Mouse (Mus musculus) spleen, adult 2 months (tissue): ENCODE measurements around the gene Kalrn.

ENCODE experiments used
- CTCF ChIP-seq: fragments of 200-500 bp; IDR thresholded peaks from 2 replicates; pipeline ENCODE4 v1.5.1; 2011; ENCODE audit warnings: mild to moderate bottlenecking, inconsistent platforms; ENCODE audit not compliant: insufficient read depth, insufficient read length, insufficient replicate concordance; ENCODE audit errors: extremely low read depth
- POLR2A ChIP-seq: fragments of 200-500 bp; IDR thresholded peaks from 2 replicates; pipeline ENCODE4 v1.6.1; 2011; ENCODE audit warnings: low read depth, low read length, inconsistent platforms

- no peak for TF ChIP-seq CTCF
- TF ChIP-seq POLR2A: no peak
Observed at GRCm38 (mm10) chr16:34080818-34081217, 492.5 kb downstream of the Kalrn start.
